Mouse (Mus musculus): ENCODE data around the gene Gmds. TPM values are rescaled to one million over a fixed set of nuclear protein-coding genes. Genes with fewer than 3 reads are reported as not detected.

Gene Gmds
- polyA plus RNA-seq, 1 experiment from 2014 or later = 35.6 TPM

- Histone ChIP-seq H3K4me1 (ENCODE audit: control insufficient read depth, insufficient read depth, low read length) (no peaks in the 10 kb centered on the region), H3K9me3 (replicated peaks; ENCODE audit: control insufficient read depth, low read length) (no peaks in the 10 kb centered on the region), H3K4me2 (ENCODE audit: low read depth, low read length) (no peak overlapping the region), H3K36me3 (replicated peaks; ENCODE audit: control insufficient read depth, insufficient read depth, low read depth, low read length) (no peaks in the 10 kb centered on the region), H3K27me3 (ENCODE audit: control insufficient read depth, insufficient read depth, low read length) (no peaks in the 10 kb centered on the region), H3K9ac (replicated peaks; ENCODE audit: low read length) (no peak overlapping the region), H3K4me3 (ENCODE audit: low read depth, low read length) (no peak overlapping the region), H3K27ac (replicated peaks; ENCODE audit: low read depth, low read length) (no peak overlapping the region)
- DNase-seq (ENCODE audit: low spot score) (peak; percentile 43), ATAC-seq (replicated peaks; ENCODE audit: insufficient number of reproducible peaks, low FRiP score, low TSS enrichment, low read depth) (no peak)
- 25% methylated on average over 7 of the region's 7 CpGs for WGBS
Measured at GRCm38 (mm10) chr13:31943482-31944275, 394.9 kb downstream of the Gmds start.

GRCm38 (mm10) chr13:31929299-31929698, 409.2 kb downstream of the Gmds start:
- no peaks in the 10 kb centered on the region for H3K4me1 ChIP-seq (ENCODE audit: control insufficient read depth, insufficient read depth, low read length)
- H3K9me3 ChIP-seq (replicated peaks; ENCODE audit: control insufficient read depth, low read length) = no peaks in the 10 kb centered on the region
- no peak for DNase-seq (ENCODE audit: low spot score)
- H3K4me3 ChIP-seq (ENCODE audit: low read depth, low read length) = no peak overlapping the region
- 72% methylated on average over 1 of the region's 1 CpGs for WGBS
- no peaks in the 10 kb centered on the region for H3K36me3 ChIP-seq (replicated peaks; ENCODE audit: control insufficient read depth, insufficient read depth, low read depth, low read length)
- no peak overlapping the region for H3K9ac ChIP-seq (replicated peaks; ENCODE audit: low read length)
- H3K27me3 ChIP-seq (ENCODE audit: control insufficient read depth, insufficient read depth, low read length) = no peaks in the 10 kb centered on the region
- H3K4me2 ChIP-seq (ENCODE audit: low read depth, low read length) = no peak overlapping the region
- H3K27ac ChIP-seq (replicated peaks; ENCODE audit: low read depth, low read length) = no peak overlapping the region
- no peak for ATAC-seq (replicated peaks; ENCODE audit: insufficient number of reproducible peaks, low FRiP score, low TSS enrichment, low read depth)

DNA sequence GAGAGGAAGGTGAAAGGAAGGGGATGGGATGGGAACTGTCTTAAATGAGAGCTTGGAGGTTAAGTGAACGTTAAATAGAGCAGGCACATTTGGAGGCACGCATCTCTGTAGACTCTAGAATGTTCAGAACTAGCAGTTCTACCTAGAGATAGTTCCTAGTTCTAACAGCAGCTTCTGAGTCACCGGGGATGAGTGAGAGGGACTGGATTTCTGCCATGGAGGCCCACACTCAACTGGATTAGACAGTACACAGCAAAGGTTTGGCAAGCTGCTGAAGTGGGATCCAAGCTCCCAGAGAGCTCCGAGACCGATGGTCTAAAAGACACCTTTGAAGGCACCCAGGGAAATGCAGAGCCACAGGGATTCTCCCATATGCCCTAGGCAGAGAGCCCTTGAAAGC, 411.9 kb downstream of the Gmds start:
- ATAC-seq (replicated peaks; ENCODE audit: insufficient number of reproducible peaks, low FRiP score, low TSS enrichment, low read depth) (no peak), DNase-seq (ENCODE audit: low spot score) (no peak)
- H3K4me3 ChIP-seq (ENCODE audit: low read depth, low read length) = no peak overlapping the region
- H3K4me2 ChIP-seq (ENCODE audit: low read depth, low read length) = no peak overlapping the region
- no peaks in the 10 kb centered on the region for H3K4me1 ChIP-seq (ENCODE audit: control insufficient read depth, insufficient read depth, low read length)
- no peaks in the 10 kb centered on the region for H3K9me3 ChIP-seq (replicated peaks; ENCODE audit: control insufficient read depth, low read length)
- no peak overlapping the region for H3K27ac ChIP-seq (replicated peaks; ENCODE audit: low read depth, low read length)
- no peak overlapping the region for H3K9ac ChIP-seq (replicated peaks; ENCODE audit: low read length)
- WGBS = 70% methylated on average over 5 of the region's 5 CpGs
- no peaks in the 10 kb centered on the region for H3K27me3 ChIP-seq (ENCODE audit: control insufficient read depth, insufficient read depth, low read length)
- no peaks in the 10 kb centered on the region for H3K36me3 ChIP-seq (replicated peaks; ENCODE audit: control insufficient read depth, insufficient read depth, low read depth, low read length)

- Histone ChIP-seq H3K4me3 (ENCODE audit: low read depth, low read length) (no peak overlapping the region), H3K9ac (replicated peaks; ENCODE audit: low read length) (no peak overlapping the region), H3K4me1 (ENCODE audit: control insufficient read depth, insufficient read depth, low read length) (no peaks in the 10 kb centered on the region), H3K27ac (replicated peaks; ENCODE audit: low read depth, low read length) (no peak overlapping the region), H3K9me3 (replicated peaks; ENCODE audit: control insufficient read depth, low read length) (no peaks in the 10 kb centered on the region), H3K4me2 (ENCODE audit: low read depth, low read length) (no peak overlapping the region), H3K36me3 (replicated peaks; ENCODE audit: control insufficient read depth, insufficient read depth, low read depth, low read length) (no peaks in the 10 kb centered on the region), H3K27me3 (ENCODE audit: control insufficient read depth, insufficient read depth, low read length) (no peaks in the 10 kb centered on the region)
- no peak for DNase-seq (ENCODE audit: low spot score)
- ATAC-seq (replicated peaks; ENCODE audit: insufficient number of reproducible peaks, low FRiP score, low TSS enrichment, low read depth) = no peak
- WGBS = 75% methylated on average over 4 of the region's 4 CpGs
Measured at GRCm38 (mm10) chr13:31924506-31924905, 414.0 kb downstream of the Gmds start.

DNA sequence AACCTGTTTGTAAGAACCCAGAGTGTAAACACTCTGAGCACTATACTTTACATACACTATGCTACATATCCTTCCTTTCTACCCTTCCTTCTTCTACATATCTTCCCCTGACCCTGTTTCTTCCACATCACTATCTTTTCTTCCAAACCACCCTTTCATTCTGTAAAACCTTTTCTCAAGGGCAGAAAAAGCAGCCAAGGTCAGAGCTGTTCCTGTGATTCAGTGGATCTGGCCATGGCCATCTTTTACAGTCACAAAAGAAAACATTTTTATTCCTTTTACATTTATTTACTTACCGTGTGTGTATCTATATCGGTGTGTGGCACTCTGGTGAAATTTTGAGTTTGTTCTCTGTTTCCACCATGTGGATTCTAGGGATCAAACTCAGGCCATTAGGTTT, 418.8 kb downstream of the Gmds start:
- Histone ChIP-seq H3K4me1 (ENCODE audit: control insufficient read depth, insufficient read depth, low read length) (no peaks in the 10 kb centered on the region), H3K36me3 (replicated peaks; ENCODE audit: control insufficient read depth, insufficient read depth, low read depth, low read length) (no peaks in the 10 kb centered on the region), H3K9ac (replicated peaks; ENCODE audit: low read length) (no peak overlapping the region), H3K27me3 (ENCODE audit: control insufficient read depth, insufficient read depth, low read length) (no peaks in the 10 kb centered on the region), H3K9me3 (replicated peaks; ENCODE audit: control insufficient read depth, low read length) (no peaks in the 10 kb centered on the region), H3K4me2 (ENCODE audit: low read depth, low read length) (no peak overlapping the region), H3K27ac (replicated peaks; ENCODE audit: low read depth, low read length) (no peak overlapping the region), H3K4me3 (ENCODE audit: low read depth, low read length) (no peak overlapping the region)
- DNase-seq (ENCODE audit: low spot score) = no peak
- no peak for ATAC-seq (replicated peaks; ENCODE audit: insufficient number of reproducible peaks, low FRiP score, low TSS enrichment, low read depth)
- WGBS = 85% methylated on average over 2 of the region's 2 CpGs

- Histone ChIP-seq H3K4me2 (ENCODE audit: low read depth, low read length) (no peak overlapping the region), H3K4me1 (ENCODE audit: control insufficient read depth, insufficient read depth, low read length) (no peaks in the 10 kb centered on the region), H3K36me3 (replicated peaks; ENCODE audit: control insufficient read depth, insufficient read depth, low read depth, low read length) (no peaks in the 10 kb centered on the region), H3K9ac (replicated peaks; ENCODE audit: low read length) (no peak overlapping the region), H3K4me3 (ENCODE audit: low read depth, low read length) (no peak overlapping the region), H3K27me3 (ENCODE audit: control insufficient read depth, insufficient read depth, low read length) (no peaks in the 10 kb centered on the region), H3K27ac (replicated peaks; ENCODE audit: low read depth, low read length) (no peak overlapping the region), H3K9me3 (replicated peaks; ENCODE audit: control insufficient read depth, low read length) (no peaks in the 10 kb centered on the region)
- 51% methylated on average over 5 of the region's 5 CpGs for WGBS
- no peak for ATAC-seq (replicated peaks; ENCODE audit: insufficient number of reproducible peaks, low FRiP score, low TSS enrichment, low read depth)
- DNase-seq (ENCODE audit: low spot score) = no peak
Measured at GRCm38 (mm10) chr13:31917387-31917786, 421.2 kb downstream of the Gmds start.

- DNase-seq (ENCODE audit: low spot score) = no peak
- peaks cover 4% of the 10 kb centered on the region for H3K4me1 ChIP-seq (ENCODE audit: control insufficient read depth, insufficient read depth, low read length)
- no peak overlapping the region for H3K9ac ChIP-seq (replicated peaks; ENCODE audit: low read length)
- no peaks in the 10 kb centered on the region for H3K36me3 ChIP-seq (replicated peaks; ENCODE audit: control insufficient read depth, insufficient read depth, low read depth, low read length)
- no peaks in the 10 kb centered on the region for H3K9me3 ChIP-seq (replicated peaks; ENCODE audit: control insufficient read depth, low read length)
- no peak overlapping the region for H3K4me3 ChIP-seq (ENCODE audit: low read depth, low read length)
- 38% methylated on average over 6 of the region's 6 CpGs for WGBS
- H3K27me3 ChIP-seq (ENCODE audit: control insufficient read depth, insufficient read depth, low read length) = no peaks in the 10 kb centered on the region
- no peak overlapping the region; the same call in 1 of the 2 replicates for H3K27ac ChIP-seq (replicated peaks; ENCODE audit: low read depth, low read length)
- no peak overlapping the region for H3K4me2 ChIP-seq (ENCODE audit: low read depth, low read length)
- ATAC-seq (replicated peaks; ENCODE audit: insufficient number of reproducible peaks, low FRiP score, low TSS enrichment, low read depth) = no peak
Measured at GRCm38 (mm10) chr13:31915748-31916147, 422.8 kb downstream of the Gmds start.

DNA sequence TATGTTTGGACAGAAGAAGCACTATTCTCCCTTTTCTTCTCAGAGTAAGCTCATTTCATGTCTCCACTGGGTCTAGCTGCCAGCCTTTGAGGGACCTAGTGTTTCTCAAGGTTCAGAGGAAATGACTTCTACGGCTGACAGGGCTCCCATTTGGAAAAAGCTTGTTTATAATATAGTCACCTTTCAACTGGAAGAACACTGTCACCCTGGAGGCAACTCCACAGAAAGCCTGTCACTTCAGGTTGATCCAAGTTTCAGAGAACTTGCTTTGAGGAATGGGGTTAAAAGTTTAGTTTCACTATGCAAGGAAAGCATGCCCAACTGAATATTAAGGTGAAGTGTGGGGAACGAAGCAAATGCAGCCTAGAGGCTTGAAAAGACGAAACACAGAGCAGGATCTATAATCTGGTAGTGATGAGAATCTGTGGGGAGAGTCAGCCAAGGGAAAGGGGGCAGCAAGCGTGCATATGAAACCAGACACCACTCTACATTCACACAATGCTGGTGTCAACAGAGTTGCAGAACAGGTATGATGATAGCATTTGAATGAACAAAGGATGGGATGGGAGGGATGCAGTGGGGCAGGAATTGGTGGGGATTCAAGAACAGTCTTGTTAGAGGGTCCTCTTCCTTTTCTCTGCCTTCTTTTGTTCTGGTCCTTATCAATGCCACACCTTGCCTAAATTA, 423.5 kb downstream of the Gmds start:
- no peak overlapping the region for H3K4me3 ChIP-seq (ENCODE audit: low read depth, low read length)
- H3K27ac ChIP-seq (replicated peaks; ENCODE audit: low read depth, low read length) = no peak overlapping the region
- no peaks in the 10 kb centered on the region for H3K27me3 ChIP-seq (ENCODE audit: control insufficient read depth, insufficient read depth, low read length)
- no peaks in the 10 kb centered on the region for H3K36me3 ChIP-seq (replicated peaks; ENCODE audit: control insufficient read depth, insufficient read depth, low read depth, low read length)
- WGBS = 36% methylated on average over 4 of the region's 4 CpGs
- no peak for ATAC-seq (replicated peaks; ENCODE audit: insufficient number of reproducible peaks, low FRiP score, low TSS enrichment, low read depth)
- H3K4me1 ChIP-seq (ENCODE audit: control insufficient read depth, insufficient read depth, low read length) = peaks cover 4% of the 10 kb centered on the region
- H3K4me2 ChIP-seq (ENCODE audit: low read depth, low read length) = no peak overlapping the region
- H3K9ac ChIP-seq (replicated peaks; ENCODE audit: low read length) = no peak overlapping the region
- no peaks in the 10 kb centered on the region for H3K9me3 ChIP-seq (replicated peaks; ENCODE audit: control insufficient read depth, low read length)
- DNase-seq (ENCODE audit: low spot score) = peak; percentile 24

Measured in embryonic facial prominence, embryonic 11.5 days (tissue).